Mouse (Mus musculus): ENCODE measurements at regions not wholly inside any gene's neighbourhood (a gene's known extent, or its start where the extent isn't known, plus 50 kb on each side); places are given as distances from the start of the nearest gene placed in this dataset.

GRCm38 (mm10) chr2:169244572-169244971 is 289.2 kb upstream of the Zfp64 start:
- TF ChIP-seq CTCF (IDR thresholded peaks at IDR 0.05; ENCODE audit: borderline replicate concordance, control insufficient read depth, extremely low read depth, insufficient read depth, low read length, poor library complexity) (no peak), POLR2A (IDR thresholded peaks at IDR 0.05; ENCODE audit: control insufficient read depth, extremely low read depth, insufficient read depth, low read length, poor library complexity) (no peak)

All from thymus, adult 2 months (tissue).